Mouse (Mus musculus) liver, embryonic 11.5 days (tissue): ENCODE results near the gene Cadm3. TPM values are rescaled to one million over a fixed set of nuclear protein-coding genes. Genes with fewer than 3 reads are reported as not detected.

Experiments
- ATAC-seq: fragments of 200-750 bp; cut with Nextera tagmentation; replicated peaks from 2 replicates; pipeline ENCODE4 v1.8.0; 2017; ENCODE audit warnings: moderate number of reproducible peaks, mild to moderate bottlenecking, moderate TSS enrichment, moderate library complexity; ENCODE audit not compliant: low FRiP score
- DNase-seq: peaks from one replicate; pipeline ENCODE4 v3.0.0-alpha.2; 2017; ENCODE audit warnings: low spot score
- H3K27ac ChIP-seq: fragments of 300-500 bp; sonication (generic); 2 replicates; pipeline ENCODE4 v1.5.1; 2014; ENCODE audit warnings: mild to moderate bottlenecking, low read depth, low read length, control low read depth
- H3K27me3 ChIP-seq: fragments of 300-500 bp; sonication (generic); replicated peaks from 2 replicates; pipeline ENCODE4 v1.6.1; 2014; ENCODE audit warnings: low read length, mixed read lengths; ENCODE audit not compliant: control insufficient read depth, insufficient read depth
- H3K36me3 ChIP-seq: fragments of 300-500 bp; sonication (generic); 2 replicates; pipeline ENCODE4 v1.6.1; 2014; ENCODE audit warnings: mild to moderate bottlenecking, low read length, moderate library complexity, mixed read lengths; ENCODE audit not compliant: control insufficient read depth, insufficient read depth
- H3K4me1 ChIP-seq: fragments of 300-500 bp; sonication (generic); replicated peaks from 2 replicates; pipeline ENCODE4 v1.6.1; 2014; ENCODE audit warnings: low read length, mixed read lengths; ENCODE audit not compliant: control insufficient read depth, insufficient read depth
- H3K4me2 ChIP-seq: fragments of 300-500 bp; sonication (generic); 2 replicates; pipeline ENCODE4 v1.6.1; 2014; ENCODE audit warnings: mild to moderate bottlenecking, control low read depth, moderate library complexity
- H3K4me3 ChIP-seq: fragments of 300-500 bp; sonication (generic); 2 replicates; pipeline ENCODE4 v1.5.1; 2014; ENCODE audit warnings: low read depth, low read length, control low read depth
- H3K9ac ChIP-seq: fragments of 300-500 bp; sonication (generic); 2 replicates; pipeline ENCODE4 v1.6.1; 2014; ENCODE audit warnings: low read depth, low read length, control low read depth
- H3K9me3 ChIP-seq: fragments of 300-500 bp; sonication (generic); 2 replicates; pipeline ENCODE4 v1.6.1; 2016; ENCODE audit warnings: low read length, inconsistent platforms, mixed read lengths; ENCODE audit not compliant: control insufficient read depth
- WGBS: fragments of 180-500 bp; shearing (Covaris S2); extraction: QIAGEN DNeasy Blood & Tissue Kit; methylation state at CpG from one replicate; pipeline ENCODE4 v1.1.7; 2014; 5-methylcytosine and 5-hydroxymethylcytosine counted together
- polyA plus RNA-seq: library from polyadenylated mRNA; unstranded; fragments of >200 nt; fragmentation: Nextera tagmentation; extraction: Ambion mirVana; gene quantifications from 2 replicates; pipeline ENCODE4 v1.2.1, GENCODE M21; 2014

The Cadm3 gene
- polyA plus RNA-seq, 1 experiment from 2014 or later, result 1.5 TPM

- 27% methylated on average over 3 of the region's 3 CpGs for WGBS
- Histone ChIP-seq H3K4me1 (no peaks in the 10 kb centered on the region), H3K27me3 (0 out of 2 replicates have a peak, but pooled peaks cover 4% of the 10 kb centered on the region), H3K36me3 (no peaks in the 10 kb centered on the region), H3K9me3 (no peaks in the 10 kb centered on the region), H3K4me3 (no peak overlapping the region), H3K9ac (no peak overlapping the region), H3K27ac (no peak overlapping the region), H3K4me2 (no peak overlapping the region)
- DNase-seq (no peak), ATAC-seq (no peak)
These were observed 21.9 kb upstream of the Cadm3 start for GRCm38 (mm10) chr1:173389431-173389830.

GRCm38 (mm10) chr1:173381436-173381835 is 13.9 kb upstream of the Cadm3 start:
- no peak overlapping the region for H3K4me2 ChIP-seq
- H3K4me1 ChIP-seq, result no peaks in the 10 kb centered on the region
- H3K27me3 ChIP-seq, result no peaks in the 10 kb centered on the region
- no peak overlapping the region for H3K27ac ChIP-seq
- H3K36me3 ChIP-seq, result no peaks in the 10 kb centered on the region
- no peak overlapping the region for H3K4me3 ChIP-seq
- 84% methylated on average over 6 of the region's 6 CpGs for WGBS
- DNase-seq (no peak), ATAC-seq (no peak)
- H3K9ac ChIP-seq, result no peak overlapping the region
- H3K9me3 ChIP-seq, result no peaks in the 10 kb centered on the region

GRCm38 (mm10) chr1:173377380-173378112 is 10.1 kb upstream of the Cadm3 start:
- Histone ChIP-seq H3K4me2 (no peak overlapping the region), H3K4me1 (no peaks in the 10 kb centered on the region), H3K36me3 (no peaks in the 10 kb centered on the region), H3K9ac (no peak overlapping the region), H3K27ac (no peak overlapping the region), H3K9me3 (no peaks in the 10 kb centered on the region), H3K4me3 (no peak overlapping the region), H3K27me3 (no peaks in the 10 kb centered on the region)
- peak; percentile 52; the same call in 1 of the 2 replicates for ATAC-seq
- DNase-seq, result peak; percentile 46
- 28% methylated on average over 13 of the region's 13 CpGs for WGBS

- ATAC-seq (no peak), DNase-seq (no peak)
- Histone ChIP-seq H3K9me3 (no peaks in the 10 kb centered on the region), H3K36me3 (no peaks in the 10 kb centered on the region), H3K4me1 (no peaks in the 10 kb centered on the region), H3K27ac (no peak overlapping the region), H3K4me2 (no peak overlapping the region), H3K4me3 (no peak overlapping the region), H3K27me3 (peaks cover 9% of the 10 kb centered on the region), H3K9ac (no peak overlapping the region)
- 71% methylated on average over 7 of the region's 7 CpGs for whole genome bisulfite sequencing
These were observed 6.5 kb upstream of the Cadm3 start for GRCm38 (mm10) chr1:173374020-173374419.

GRCm38 (mm10) chr1:173371586-173371985 is 4.1 kb upstream of the Cadm3 start:
- Histone ChIP-seq H3K4me2 (no peak overlapping the region), H3K9me3 (no peaks in the 10 kb centered on the region), H3K9ac (no peak overlapping the region), H3K4me3 (no peak overlapping the region), H3K36me3 (no peaks in the 10 kb centered on the region), H3K4me1 (peaks cover 2% of the 10 kb centered on the region; the same call in 1 of the 2 replicates), H3K27me3 (peaks cover 33% of the 10 kb centered on the region), H3K27ac (no peak overlapping the region)
- ATAC-seq, result no peak
- 71% methylated on average over 6 of the region's 6 CpGs for WGBS
- DNase-seq, result no peak

- no peak for ATAC-seq
- Histone ChIP-seq H3K4me1 (peaks cover 3% of the 10 kb centered on the region; the same call in 1 of the 2 replicates), H3K4me3 (no peak overlapping the region), H3K27ac (no peak overlapping the region), H3K9me3 (no peaks in the 10 kb centered on the region), H3K4me2 (no peak overlapping the region), H3K27me3 (peaks cover 45% of the 10 kb centered on the region), H3K9ac (no peak overlapping the region), H3K36me3 (no peaks in the 10 kb centered on the region)
- 60% methylated on average over 6 of the region's 6 CpGs for WGBS
- no peak for DNase-seq
These were observed 3.0 kb upstream of the Cadm3 start for GRCm38 (mm10) chr1:173370456-173370855.

GRCm38 (mm10) chr1:173369611-173370010 is 2.1 kb upstream of the Cadm3 start:
- Histone ChIP-seq H3K9ac (no peak overlapping the region), H3K36me3 (no peaks in the 10 kb centered on the region), H3K27me3 (peaks cover 53% of the 10 kb centered on the region), H3K9me3 (no peaks in the 10 kb centered on the region), H3K4me1 (peaks cover 3% of the 10 kb centered on the region; the same call in 1 of the 2 replicates), H3K27ac (no peak overlapping the region), H3K4me2 (no peak overlapping the region), H3K4me3 (no peak overlapping the region)
- WGBS, result 73% methylated on average over 2 of the region's 2 CpGs
- ATAC-seq (no peak), DNase-seq (no peak)

GRCm38 (mm10) chr1:173366701-173367355 is 667 bp downstream of the Cadm3 start:
- Histone ChIP-seq H3K4me3 (peak overlapping the region; percentile 52), H3K27ac (no peak overlapping the region), H3K27me3 (peaks cover 54% of the 10 kb centered on the region), H3K9me3 (no peaks in the 10 kb centered on the region), H3K36me3 (no peaks in the 10 kb centered on the region), H3K9ac (no peak overlapping the region), H3K4me1 (peaks cover 3% of the 10 kb centered on the region; the same call in 1 of the 2 replicates), H3K4me2 (peak overlapping the region; percentile 75)
- under 1% methylated on average over 31 of the region's 31 CpGs for WGBS
- DNase-seq, result no peak
- 0 out of 2 replicates have a peak, but pooled peaks have one; percentile 35 for ATAC-seq
